Mouse (Mus musculus) cerebellum, postnatal 10 days (tissue): ENCODE results near the gene Ip6k2.
A peak's percentile ranks its signal among the peaks of the same experiment; 100 is the strongest.

Experiments
- DNase-seq, 2 experiments: peaks; one replicate each; pipeline ENCODE4 v3.0.0; 2021; ENCODE audit warnings: mixed read lengths in 2 of 2

The Ip6k2 gene

GRCm38 (mm10) chr9:108783548-108784463, at the start of gene Ip6k2:
Gene Ip6k2 (plus strand): TSS chr9:108783796.
- DNase-seq, result peak; percentile 99

GRCm38 (mm10) chr9:108734626-108735025, 49.0 kb upstream of the Ip6k2 start:
- DNase-seq, result no peak

- no peak for DNase-seq
Measured at GRCm38 (mm10) chr9:108739239-108739638, 44.4 kb upstream of the Ip6k2 start.

GRCm38 (mm10) chr9:108740062-108740461, 43.5 kb upstream of the Ip6k2 start:
- DNase-seq, result no peak

GRCm38 (mm10) chr9:108742048-108742447, 41.5 kb upstream of the Ip6k2 start:
- no peak for DNase-seq

- no peak for DNase-seq
Measured at GRCm38 (mm10) chr9:108746876-108747499, 36.6 kb upstream of the Ip6k2 start.

GRCm38 (mm10) chr9:108747694-108748093, 35.9 kb upstream of the Ip6k2 start:
- DNase-seq, result no peak

GRCm38 (mm10) chr9:108748600-108749183, 34.9 kb upstream of the Ip6k2 start:
- DNase-seq, result peak; percentile 24 to 25

GRCm38 (mm10) chr9:108750616-108751015, 33.0 kb upstream of the Ip6k2 start:
- DNase-seq, result no peak

GRCm38 (mm10) chr9:108752142-108752920, 31.3 kb upstream of the Ip6k2 start:
- no peak for DNase-seq

- peak; percentile 86 to 88 for DNase-seq
Measured at GRCm38 (mm10) chr9:108753326-108753725, 30.3 kb upstream of the Ip6k2 start.

GRCm38 (mm10) chr9:108753976-108754375, 29.6 kb upstream of the Ip6k2 start:
- DNase-seq, result no peak

GRCm38 (mm10) chr9:108754423-108754822, 29.2 kb upstream of the Ip6k2 start:
- peak in 1 of 2 experiments; percentile 44 for DNase-seq

- no peak for DNase-seq
Measured at GRCm38 (mm10) chr9:108757406-108757805, 26.2 kb upstream of the Ip6k2 start.

- no peak for DNase-seq
Measured at GRCm38 (mm10) chr9:108759121-108759520, 24.5 kb upstream of the Ip6k2 start.

- peak; percentile 69 to 75 for DNase-seq
Measured at GRCm38 (mm10) chr9:108759805-108760204, 23.8 kb upstream of the Ip6k2 start.

- DNase-seq, result no peak
Measured at GRCm38 (mm10) chr9:108761561-108761960, 22.0 kb upstream of the Ip6k2 start.

- no peak for DNase-seq
Measured at GRCm38 (mm10) chr9:108764971-108765370, 18.6 kb upstream of the Ip6k2 start.

- DNase-seq, result no peak
Measured at GRCm38 (mm10) chr9:108776614-108777013, 7.0 kb upstream of the Ip6k2 start.

- DNase-seq, result no peak
Measured at GRCm38 (mm10) chr9:108777276-108777675, 6.3 kb upstream of the Ip6k2 start.

GRCm38 (mm10) chr9:108780959-108781358, 2.6 kb upstream of the Ip6k2 start:
- DNase-seq, result no peak

- no peak for DNase-seq
Measured at GRCm38 (mm10) chr9:108781891-108782290, 1.7 kb upstream of the Ip6k2 start.
